Mouse (Mus musculus) kidney, adult 2 months (tissue): ENCODE data around the gene Gm49320.

Experiments
- CTCF ChIP-seq: fragments of 200-500 bp; conservative IDR thresholded peaks from 2 replicates; pipeline ENCODE4 v1.5.1; 2011; ENCODE audit warnings: low read depth, mild to moderate bottlenecking, control low read depth, low read length, moderate library complexity, mixed read lengths; ENCODE audit not compliant: insufficient read depth, insufficient read length
- POLR2A ChIP-seq: fragments of 200-500 bp; IDR thresholded peaks from one replicate; pipeline ENCODE4 v1.6.1; 2011; ENCODE audit warnings: low read depth, low read length, control low read depth

DNA sequence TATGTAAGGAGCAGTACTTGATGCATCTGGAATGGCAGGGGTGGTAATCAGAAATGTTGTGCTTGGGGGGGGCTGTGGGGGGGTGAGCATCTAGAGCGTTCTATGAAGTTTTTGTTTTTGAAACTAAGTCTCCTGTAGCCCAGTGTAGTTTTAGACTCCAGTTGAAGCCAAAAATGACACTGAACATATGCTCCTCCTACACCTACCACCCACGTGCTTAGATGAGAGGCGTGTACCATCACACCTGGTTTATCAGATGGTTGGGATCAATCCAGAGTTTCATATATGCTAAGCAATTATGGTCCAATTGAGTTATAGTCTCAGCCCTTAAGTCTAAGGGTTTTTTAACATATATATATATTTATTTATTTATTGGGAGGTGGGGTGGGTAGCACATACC is 19.0 kb upstream of the Gm49320 start:
- TF ChIP-seq POLR2A (no peak), CTCF (no peak)
